Mouse (Mus musculus) liver, adult 2 months (tissue): ENCODE data around the gene Vill.

Experiments
- CTCF ChIP-seq: fragments of 200-500 bp; IDR thresholded peaks from 2 replicates; pipeline ENCODE4 v1.5.1; 2011; ENCODE audit warnings: low read depth, low read length, control low read depth
- POLR2A ChIP-seq: fragments of 200-500 bp; IDR thresholded peaks from 2 replicates; pipeline ENCODE4 v1.6.1; 2011; ENCODE audit warnings: low read length, control low read depth; ENCODE audit not compliant: insufficient read depth; ENCODE audit errors: extremely low read depth

GRCm38 (mm10) chr9:119052154-119052944, at the start of gene Vill:
- TF ChIP-seq CTCF (no peak), POLR2A (no peak)
